Mouse (Mus musculus) forebrain, embryonic 12.5 days (tissue): ENCODE results near the gene Surf2. TPM values are rescaled to one million over a fixed set of nuclear protein-coding genes. Genes with fewer than 3 reads are reported as not detected.

Source experiments
- polyA plus RNA-seq: library from polyadenylated mRNA; unstranded; fragments of >200 nt; fragmentation: Nextera tagmentation; extraction: Ambion mirVana; gene quantifications from 2 replicates; pipeline ENCODE4 v1.2.1, GENCODE M21; 2016

Surf2 gene
- polyA plus RNA-seq, 1 experiment from 2014 or later = 50.9 TPM

Other genes starting within 250 kb of the Surf2 start
- gene Lcn4, start 245.1 kb upstream of the Surf2 start, polyA plus RNA-seq = not detected in 2 replicates
- not detected in 2 replicates for gene Abo, start 51.4 kb upstream of the Surf2 start, polyA plus RNA-seq
- 28.8 and 29.5 TPM in 2 replicates for gene Surf6, start 13.5 kb upstream of the Surf2 start, polyA plus RNA-seq
- gene Med22, start 5.7 kb upstream of the Surf2 start, polyA plus RNA-seq = 139 and 144 TPM in 2 replicates
- 560 and 566 TPM in 2 replicates for gene Rpl7a, start 5.6 kb upstream of the Surf2 start, polyA plus RNA-seq
- 51.2 and 54.4 TPM in 2 replicates for gene Surf1, start 163 bp downstream of the Surf2 start, polyA plus RNA-seq
- gene Surf4, start 17.6 kb downstream of the Surf2 start, polyA plus RNA-seq = 118 and 125 TPM in 2 replicates
- 0.11 TPM in 1 of 2 replicates, not detected in the other for gene Stkld1, start 17.7 kb downstream of the Surf2 start, polyA plus RNA-seq
- 40.3 and 43.1 TPM in 2 replicates for gene Rexo4, start 48.0 kb downstream of the Surf2 start, polyA plus RNA-seq
- not detected in 2 replicates for gene Adamts13, start 57.0 kb downstream of the Surf2 start, polyA plus RNA-seq
- gene Cacfd1, start 93.6 kb downstream of the Surf2 start, polyA plus RNA-seq = 120 and 126 TPM in 2 replicates
- 1.6 and 1.8 TPM in 2 replicates for gene Slc2a6, start 111.6 kb downstream of the Surf2 start, polyA plus RNA-seq
- gene Mymk, start 155.8 kb downstream of the Surf2 start, polyA plus RNA-seq = 0.26 TPM in 1 of 2 replicates, not detected in the other
- gene Adamtsl2, start 163.0 kb downstream of the Surf2 start, polyA plus RNA-seq = 5.3 and 5.4 TPM in 2 replicates
- 0.27 and 0.32 TPM in 2 replicates for gene Fam163b, start 226.1 kb downstream of the Surf2 start, polyA plus RNA-seq
- gene Dbh, start 248.9 kb downstream of the Surf2 start, polyA plus RNA-seq = not detected in 2 replicates